Mouse (Mus musculus) heart, adult 8-10 months (tissue): ENCODE measurements around the gene Pde4c. TPM values are rescaled to one million over a fixed set of nuclear protein-coding genes. Genes with fewer than 3 reads are reported as not detected.

ENCODE experiments used
- DNase-seq: peaks from one replicate; pipeline ENCODE4 v3.0.0; 2022; ENCODE audit warnings: low spot score
- microRNA-seq: library from miRNA; unstranded; fragments of <30 nt; microRNA quantifications from one replicate; pipeline ENCODE4 v1.2.0, GENCODE M21; 2022
- total RNA-seq, 4 experiments: library from RNA; stranded (reverse); gene quantifications; 2 replicates each; pipeline ENCODE4 v1.2.4; 2022

Pde4c gene
- total RNA-seq, 4 experiments from 2014 or later, result 1.8 to 3.7 (median 2.4) TPM

DNA sequence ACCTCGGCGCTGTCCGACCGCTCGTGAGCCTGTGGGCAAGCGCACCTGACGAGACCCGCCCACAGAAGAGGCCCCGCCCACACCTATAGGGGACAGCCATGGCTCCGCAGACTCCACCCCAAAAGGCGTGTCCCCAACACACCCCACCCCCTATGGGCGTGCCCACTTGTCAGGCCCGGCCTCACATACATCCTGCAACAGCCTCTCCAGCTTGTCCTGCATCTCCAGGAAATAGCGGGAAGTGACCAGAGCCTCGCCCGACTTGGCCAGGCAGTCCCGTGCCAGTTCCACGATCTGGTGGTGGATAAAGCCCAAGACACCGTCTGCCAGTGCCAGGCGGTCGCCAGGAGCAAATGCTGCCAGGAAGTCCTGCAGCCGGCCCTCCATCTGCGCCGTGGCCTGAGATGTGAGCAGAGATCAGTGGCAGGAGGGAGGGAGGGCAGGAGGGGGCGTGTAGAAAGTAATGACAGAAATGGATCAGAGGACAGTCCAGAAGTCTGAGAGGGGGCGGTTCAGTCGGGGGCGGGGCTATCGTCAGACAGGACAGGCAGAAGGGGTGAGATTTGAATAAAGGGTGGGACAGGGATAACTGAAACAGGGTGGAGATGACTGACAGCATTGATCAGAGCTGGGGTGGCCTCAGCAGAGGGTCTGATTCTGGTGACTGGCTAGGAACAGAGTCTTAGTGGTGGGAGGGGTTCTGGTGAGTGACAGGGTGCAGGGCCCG, 64.6 kb downstream of the Pde4c start:
- no peak for DNase-seq

GRCm38 (mm10) chr8:70789046-70789445, 65.5 kb downstream of the Pde4c start:
- DNase-seq, result no peak

- no peak for DNase-seq
Measured at GRCm38 (mm10) chr8:70790846-70791245, 67.3 kb downstream of the Pde4c start.

DNA sequence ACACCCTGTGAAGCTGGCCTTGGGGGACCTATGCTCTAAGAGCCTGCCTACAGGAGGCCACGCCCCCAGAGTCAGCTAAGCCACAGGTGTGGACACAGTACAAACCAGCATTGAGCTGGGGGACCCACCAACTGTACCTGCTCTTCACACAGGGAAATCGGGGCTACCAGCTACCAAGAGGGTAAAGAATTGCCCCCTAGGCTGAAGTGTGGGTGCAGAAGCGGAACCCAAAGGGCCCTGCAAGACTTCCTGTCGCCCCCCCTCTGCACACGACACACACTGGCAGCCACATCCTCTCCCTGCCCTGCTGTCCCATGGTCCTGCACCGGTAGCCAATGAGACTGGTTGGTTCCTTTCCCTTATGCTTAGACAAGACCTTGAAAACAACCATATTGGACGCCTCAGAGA, 67.8 kb downstream of the Pde4c start:
- DNase-seq, result no peak

GRCm38 (mm10) chr8:70791975-70792691, 68.6 kb downstream of the Pde4c start:
- peak; percentile 95 for DNase-seq

GRCm38 (mm10) chr8:70792700-70793099, 69.2 kb downstream of the Pde4c start:
- no peak for DNase-seq

GRCm38 (mm10) chr8:70794215-70794614, 70.7 kb downstream of the Pde4c start:
- no peak for DNase-seq

DNA sequence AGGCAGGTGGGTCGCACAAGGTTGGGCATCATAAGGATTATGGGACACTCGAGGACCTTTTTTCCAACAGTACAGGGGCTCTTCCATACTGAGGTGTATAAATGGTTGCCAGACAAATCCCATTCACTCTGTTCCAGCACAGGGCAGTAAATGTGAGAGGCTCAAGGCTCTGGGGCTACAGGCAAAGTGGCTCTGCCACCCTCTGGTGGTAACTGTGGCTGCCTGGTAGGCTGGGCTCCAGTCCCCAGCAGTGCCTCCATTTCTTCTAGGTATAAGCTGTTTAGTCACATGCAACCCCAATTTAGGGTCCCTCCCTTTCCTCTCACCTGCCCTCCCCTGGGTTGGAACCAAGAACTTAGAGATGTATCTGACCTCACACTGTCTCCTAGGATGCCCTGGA, 71.8 kb downstream of the Pde4c start:
- DNase-seq, result no peak

DNA sequence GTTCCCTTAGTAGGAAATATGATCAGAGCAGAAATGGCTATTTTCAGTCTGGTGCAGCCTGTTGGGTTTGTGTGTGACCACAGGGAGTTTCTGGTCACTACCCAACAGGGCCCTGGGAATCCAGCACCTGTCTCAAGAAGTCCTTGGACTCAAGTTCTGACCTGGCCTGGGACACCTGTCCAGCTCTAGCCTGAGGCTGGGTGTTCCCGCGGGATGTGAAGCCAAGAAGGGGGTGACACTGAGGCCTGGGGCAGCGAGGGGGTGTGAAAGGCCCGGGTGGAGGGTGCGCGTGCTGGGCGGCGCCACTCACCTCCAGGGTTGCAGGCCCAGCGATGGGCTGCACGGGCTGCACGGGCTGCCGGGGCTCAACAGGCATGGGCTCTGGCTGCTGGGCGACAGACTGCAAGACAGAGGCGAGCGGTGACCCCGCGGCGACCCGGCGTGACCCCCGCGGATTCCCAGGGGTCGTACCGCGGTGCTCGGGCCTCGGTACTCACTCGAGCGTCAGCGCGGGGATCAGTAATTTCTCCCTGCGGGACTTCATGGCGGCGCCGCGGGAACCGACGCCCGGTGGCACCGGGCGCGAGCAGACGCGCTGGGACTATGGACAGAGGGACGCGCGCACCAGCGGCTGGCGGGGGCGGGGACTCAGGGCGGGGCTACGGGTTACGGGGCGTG, 73.0 kb downstream of the Pde4c start:
- no peak for DNase-seq

- peak; percentile 81 for DNase-seq
Measured at GRCm38 (mm10) chr8:70797081-70798070, 73.9 kb downstream of the Pde4c start.

- DNase-seq, result no peak
Measured at GRCm38 (mm10) chr8:70798281-70798680, 74.8 kb downstream of the Pde4c start.

DNA sequence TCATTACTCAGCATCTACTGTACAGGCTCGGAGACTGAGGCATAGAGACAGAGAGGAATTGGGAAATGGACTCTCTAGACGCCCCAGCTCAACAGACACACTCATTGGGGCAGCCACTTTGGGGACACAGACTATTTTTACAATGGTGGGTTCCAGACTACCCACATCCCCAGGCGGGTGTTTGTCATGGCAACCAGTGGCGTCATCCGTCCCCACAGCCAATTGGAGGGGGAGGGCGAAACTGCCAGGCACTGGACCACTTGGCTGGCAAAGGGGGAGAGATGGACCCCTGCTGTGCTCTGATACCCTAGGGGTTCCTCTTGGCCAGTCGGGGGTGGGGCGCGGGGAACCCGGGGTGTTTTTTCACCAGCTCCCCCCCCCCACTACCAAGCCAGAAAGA, 77.1 kb downstream of the Pde4c start:
- no peak for DNase-seq

Small RNA genes within 50 kb of the gene (microRNA-seq; reads per million reads assigned to microRNA genes)
- not detected for gene Mir7240

Other genes starting within 250 kb of the Pde4c start
- 1 to 10 TPM; 8.1 to 9.3 (median 8.4) TPM for gene Klhl26, start 246.8 kb upstream of the Pde4c start, total RNA-seq
- not detected for gene Tmem59l, start 236.4 kb upstream of the Pde4c start, total RNA-seq
- under 1 TPM in 2 of 4 experiments, not detected in 2; 0.57 to 0.97 TPM for gene Crlf1, start 230.6 kb upstream of the Pde4c start, total RNA-seq
- 100 to 1,000 TPM; 118 to 133 (median 124) TPM for gene Rex1bd, start 217.0 kb upstream of the Pde4c start, total RNA-seq
- gene Uba52, start 212.9 kb upstream of the Pde4c start, total RNA-seq, result 1,000 to 10,000 TPM; 1,436 to 1,703 (median 1,558) TPM
- gene Fkbp8, start 196.0 kb upstream of the Pde4c start, total RNA-seq, result 100 to 1,000 TPM; 135 to 145 (median 137) TPM
- 100 to 1,000 TPM in 3 of 4 experiments, 10 to 100 TPM in 1; 97.9 to 114 (median 103) TPM for gene Kxd1, start 195.8 kb upstream of the Pde4c start, total RNA-seq
- gene Ell, start 184.3 kb upstream of the Pde4c start, total RNA-seq, result 10 to 100 TPM in 3 of 4 experiments, 1 to 10 TPM in 1; 9.3 to 12.4 (median 10.6) TPM
- gene Isyna1, start 129.3 kb upstream of the Pde4c start, total RNA-seq, result 10 to 100 TPM; 15.5 to 37.5 (median 23.7) TPM
- 10 to 100 TPM; 29.1 to 34.1 (median 31.3) TPM for gene Ssbp4, start 114.8 kb upstream of the Pde4c start, total RNA-seq
- 1 to 10 TPM; 1.4 to 2.3 (median 1.8) TPM for gene Lrrc25, start 107.6 kb upstream of the Pde4c start, total RNA-seq
- gene Gdf15, start 91.3 kb upstream of the Pde4c start, total RNA-seq, result 1 to 10 TPM in 2 of 4 experiments, under 1 TPM in 2; 0.69 to 1.9 (median 1.2) TPM
- 10 to 100 TPM; 40.0 to 57.7 (median 44.4) TPM for gene Pgpep1, start 63.3 kb upstream of the Pde4c start, total RNA-seq
- gene Lsm4, start 50.5 kb upstream of the Pde4c start, total RNA-seq, result 10 to 100 TPM; 57.9 to 67.1 (median 63.4) TPM
- 100 to 1,000 TPM in 3 of 4 experiments, 10 to 100 TPM in 1; 84.2 to 134 (median 114) TPM for gene Jund, start 24.8 kb upstream of the Pde4c start, total RNA-seq
- under 1 TPM in 1 of 4 experiments, not detected in 3; 0.06 TPM for gene Iqcn, start 20.3 kb upstream of the Pde4c start, total RNA-seq
- not detected for gene Gm3336, start 5.2 kb upstream of the Pde4c start, total RNA-seq
- 10 to 100 TPM; 46.3 to 60.7 (median 50.6) TPM for gene Rab3a, start 31.0 kb downstream of the Pde4c start, total RNA-seq
- 10 to 100 TPM; 23.2 to 32.5 (median 27.7) TPM for gene Mpv17l2, start 37.2 kb downstream of the Pde4c start, total RNA-seq
- gene Pik3r2, start 53.0 kb downstream of the Pde4c start, total RNA-seq, result 10 to 100 TPM; 19.3 to 24.1 (median 22.2) TPM
- 1 to 10 TPM; 6.5 to 8.4 (median 7.1) TPM for gene Mast3, start 81.3 kb downstream of the Pde4c start, total RNA-seq
- gene Il12rb1, start 84.7 kb downstream of the Pde4c start, total RNA-seq, result under 1 TPM in 2 of 4 experiments, not detected in 2; 0.16 to 0.49 TPM
- 10 to 100 TPM in 3 of 4 experiments, 1 to 10 TPM in 1; 7.9 to 23.0 (median 13.6) TPM for gene Arrdc2, start 116.0 kb downstream of the Pde4c start, total RNA-seq
- gene Kcnn1, start 139.5 kb downstream of the Pde4c start, total RNA-seq, result 10 to 100 TPM; 12.5 to 14.4 (median 13.2) TPM
- gene Ccdc124, start 150.2 kb downstream of the Pde4c start, total RNA-seq, result 10 to 100 TPM; 37.9 to 47.4 (median 45.7) TPM
- gene Slc5a5, start 169.0 kb downstream of the Pde4c start, total RNA-seq, result not detected
- gene Rpl18a, start 173.7 kb downstream of the Pde4c start, total RNA-seq, result 1,000 to 10,000 TPM in 2 of 4 experiments, 100 to 1,000 TPM in 2; 938 to 1,102 (median 988) TPM
- gene Map1s, start 182.2 kb downstream of the Pde4c start, total RNA-seq, result 10 to 100 TPM; 17.8 to 24.5 (median 20.6) TPM